Mouse (Mus musculus) cerebellum, adult 8-10 months (tissue): ENCODE data around the gene Tenm3.

Experiments
- DNase-seq: peaks from one replicate; pipeline ENCODE4 v3.0.0; 2022

Gene Tenm3

DNA sequence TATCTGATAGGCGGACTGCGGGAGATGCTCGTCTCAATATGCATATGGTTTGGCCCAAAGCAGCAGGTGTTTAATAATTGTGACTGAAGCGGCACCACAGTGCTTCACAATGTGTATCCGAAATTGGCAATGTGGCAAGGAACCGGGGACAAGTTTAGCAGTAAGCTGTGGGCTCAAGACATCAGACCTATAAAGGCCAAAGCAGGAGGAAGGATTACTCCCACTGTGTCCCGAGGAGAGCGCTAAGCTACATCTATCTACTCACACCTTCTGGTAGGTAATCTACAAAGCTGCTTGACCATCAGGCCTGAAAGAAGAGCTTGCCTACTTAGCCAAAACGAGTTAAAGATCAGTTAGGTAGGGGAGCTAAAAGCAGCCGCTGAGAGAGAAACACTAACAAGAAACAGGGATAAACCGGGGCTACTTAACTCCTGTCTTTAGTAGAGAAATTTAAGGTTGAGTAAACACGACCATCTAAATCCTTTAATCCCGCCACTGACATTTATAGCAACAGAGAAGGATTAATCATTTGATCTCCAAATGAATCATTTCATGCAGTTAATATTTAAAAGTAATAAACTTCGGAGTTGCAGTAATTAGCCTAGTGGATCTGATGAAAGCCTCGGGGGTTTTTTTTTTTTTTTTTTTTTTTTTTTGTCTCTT lies 188.2 kb downstream of the Tenm3 start:
- DNase-seq = no peak

DNA sequence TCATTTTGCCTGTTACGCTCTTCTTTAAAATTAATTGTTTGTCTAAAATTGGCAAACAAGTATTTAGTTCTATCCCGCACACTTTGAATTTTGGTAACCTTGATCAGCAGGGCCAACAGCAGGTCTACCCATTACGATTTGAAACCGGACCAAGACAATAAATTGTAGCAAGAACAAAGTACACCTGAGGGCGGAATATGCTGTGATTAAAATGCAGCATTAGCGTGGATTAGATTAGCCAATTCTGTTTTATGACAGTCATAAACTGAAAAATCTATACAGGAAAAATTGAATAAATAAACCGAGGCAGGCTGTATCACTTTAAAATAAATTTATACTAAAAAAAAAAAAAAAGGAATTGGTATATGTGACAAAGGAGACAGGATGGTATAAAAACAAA lies 193.9 kb downstream of the Tenm3 start:
- no peak for DNase-seq

DNA sequence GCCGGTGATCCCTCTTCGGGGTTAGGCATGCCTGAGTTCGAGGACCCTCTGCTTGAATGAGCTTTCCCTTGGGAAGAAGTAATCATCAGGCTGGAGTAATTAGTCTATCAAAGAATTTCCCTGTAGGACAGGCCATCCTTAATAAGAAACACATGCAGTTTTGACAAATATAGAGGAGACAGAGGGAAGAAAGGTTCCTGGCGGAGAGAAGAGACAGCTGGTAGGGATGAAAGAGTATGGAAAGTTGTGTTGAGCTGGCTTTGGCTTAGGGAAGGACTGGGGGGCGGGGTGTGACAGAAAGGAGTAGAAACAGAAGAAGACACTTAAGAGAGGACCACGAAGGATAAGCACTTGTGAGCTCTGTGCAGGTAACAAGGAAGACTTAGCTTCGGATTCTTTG lies 194.3 kb downstream of the Tenm3 start:
- no peak for DNase-seq

DNA sequence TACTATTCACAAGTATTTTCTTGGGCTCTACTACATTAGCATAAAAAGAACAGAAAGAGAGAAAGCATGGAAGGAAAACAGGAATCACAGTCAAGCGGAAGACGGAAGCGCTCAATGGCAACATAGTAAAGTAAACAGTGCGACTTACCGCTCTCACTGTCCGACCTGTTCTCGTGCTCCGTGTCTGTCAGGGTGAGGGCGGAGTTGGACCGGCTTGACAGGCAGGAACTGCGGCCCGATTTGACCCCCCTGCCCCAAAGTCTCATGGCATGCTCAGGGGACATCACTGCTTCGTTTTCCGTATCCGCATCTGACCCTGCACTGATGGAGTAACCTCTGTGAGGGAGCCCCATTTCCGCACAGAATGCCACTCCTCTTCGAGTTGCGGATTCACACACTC lies 197.6 kb downstream of the Tenm3 start:
- no peak for DNase-seq

DNA sequence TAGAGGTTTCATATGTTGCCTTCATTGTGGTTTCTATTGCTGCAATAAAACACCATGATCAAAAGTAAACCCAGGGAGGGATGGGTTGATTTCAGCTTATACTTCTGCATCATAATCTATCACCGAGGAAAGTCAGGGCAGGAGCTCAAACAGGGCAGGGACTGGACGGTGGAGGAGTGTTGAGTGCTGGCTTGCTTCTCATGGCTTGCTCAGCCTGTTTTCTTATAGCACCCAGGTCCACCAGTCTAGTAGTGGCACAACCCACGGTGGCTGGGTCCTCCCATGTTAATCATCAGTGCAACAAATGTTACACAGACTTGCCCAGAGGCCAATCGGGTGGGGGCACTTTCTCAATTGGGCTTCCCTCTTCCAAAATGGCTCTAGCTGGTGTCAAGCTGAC lies 205.6 kb downstream of the Tenm3 start:
- DNase-seq = no peak

DNA sequence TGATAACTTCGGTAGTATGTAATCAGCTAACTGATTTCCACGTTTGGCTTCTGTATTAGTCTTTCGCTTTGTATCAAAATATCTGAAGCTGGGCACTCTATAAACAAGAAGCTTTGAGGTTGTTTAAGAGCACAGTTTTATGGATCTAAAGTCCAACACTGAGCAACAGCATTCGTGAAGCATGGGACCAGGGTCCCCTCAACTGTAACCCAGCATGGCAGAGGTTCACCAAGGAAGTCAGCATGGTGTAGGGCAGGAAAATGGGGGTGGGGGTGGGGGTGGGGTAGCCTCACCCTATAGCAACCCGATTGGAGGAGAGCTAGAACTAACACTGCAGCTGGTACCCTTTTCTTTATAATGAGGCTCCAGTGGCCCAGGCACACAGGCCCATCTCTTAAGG lies 206.8 kb downstream of the Tenm3 start:
- no peak for DNase-seq

DNA sequence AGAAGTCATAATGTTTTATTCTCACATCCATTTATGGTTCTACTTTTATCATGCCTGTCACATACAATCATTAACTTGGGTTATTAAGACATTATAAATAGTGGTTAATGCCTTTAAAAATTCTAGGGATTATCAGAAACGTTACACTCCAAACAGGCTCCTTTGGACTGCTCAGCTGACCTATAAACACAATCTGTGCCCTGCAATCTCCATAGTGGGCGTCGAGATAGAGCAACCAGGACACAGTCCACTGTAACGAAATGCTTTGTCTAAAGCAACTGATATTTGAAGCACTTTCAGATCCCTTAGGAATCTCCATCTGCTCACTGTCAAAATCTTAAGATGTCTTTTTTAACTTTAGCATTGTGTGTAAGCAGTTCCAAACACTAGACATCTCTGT lies 207.9 kb downstream of the Tenm3 start:
- no peak for DNase-seq

DNA sequence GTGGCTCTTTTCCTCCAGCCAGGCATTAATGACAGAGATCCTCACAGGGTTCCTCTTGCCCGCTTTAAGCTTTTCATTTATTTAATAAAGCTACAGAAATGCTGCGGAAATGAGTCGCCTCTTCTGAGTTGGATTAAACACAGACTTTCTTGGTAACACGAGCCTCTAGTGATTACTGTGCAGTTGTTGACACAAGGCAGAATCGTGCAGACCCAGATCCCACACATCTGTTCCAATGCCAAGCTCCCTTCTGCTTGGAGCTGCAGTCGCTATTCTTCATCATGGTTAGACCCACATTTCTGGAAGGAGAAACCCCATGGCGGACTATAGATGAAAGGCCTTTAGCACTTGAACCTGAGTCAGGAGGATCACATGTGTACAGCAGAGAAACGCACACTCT lies 210.3 kb downstream of the Tenm3 start:
- no peak for DNase-seq

DNA sequence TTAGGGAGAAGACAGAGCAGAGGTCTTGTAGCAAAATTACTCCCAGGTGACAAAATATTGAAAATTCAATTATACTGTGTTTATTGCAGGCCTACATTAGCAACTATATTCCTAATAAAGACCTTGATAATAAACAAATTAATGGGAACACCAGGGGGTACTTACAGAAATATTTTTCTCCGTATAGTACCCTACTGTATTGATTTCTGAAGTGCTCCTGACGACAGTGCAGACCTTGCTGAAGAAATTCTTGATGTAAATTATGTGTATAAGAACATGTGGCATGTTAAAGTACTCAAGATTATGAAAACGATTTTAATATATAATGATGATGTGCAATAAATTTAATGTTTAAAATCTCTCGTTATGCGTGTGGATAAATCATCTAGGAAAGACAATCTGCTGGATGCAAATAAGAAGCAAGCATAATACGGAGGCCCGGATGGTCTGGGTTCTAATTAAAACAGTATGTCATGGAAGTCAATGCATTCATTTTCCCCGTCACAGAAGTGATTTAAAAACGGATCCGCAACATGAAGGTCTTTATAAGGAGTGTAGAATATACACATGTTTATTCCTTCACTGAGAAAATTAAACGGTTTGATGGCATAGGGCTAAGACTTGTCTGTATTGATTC lies 221.1 kb downstream of the Tenm3 start:
- no peak for DNase-seq

DNA sequence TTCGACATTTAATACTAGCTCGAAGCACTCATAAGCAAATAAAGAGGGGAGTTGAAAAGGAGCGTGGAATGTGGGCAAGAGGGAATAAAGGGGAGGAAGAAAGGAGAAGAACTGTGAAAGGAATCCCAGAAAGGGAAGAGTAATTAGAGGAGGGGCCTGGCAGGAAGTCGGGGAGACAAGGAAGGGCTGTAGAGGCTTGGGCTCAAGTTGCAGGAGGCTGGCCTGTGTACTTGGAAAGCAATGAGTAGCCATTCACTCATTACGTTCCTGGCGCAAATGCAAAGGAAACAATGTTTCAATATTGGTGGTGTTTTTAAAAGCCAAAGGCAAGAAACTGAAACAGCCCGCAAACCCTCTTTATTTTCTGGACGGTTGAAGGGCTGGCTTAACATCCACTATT lies 228.7 kb downstream of the Tenm3 start:
- DNase-seq = no peak

DNA sequence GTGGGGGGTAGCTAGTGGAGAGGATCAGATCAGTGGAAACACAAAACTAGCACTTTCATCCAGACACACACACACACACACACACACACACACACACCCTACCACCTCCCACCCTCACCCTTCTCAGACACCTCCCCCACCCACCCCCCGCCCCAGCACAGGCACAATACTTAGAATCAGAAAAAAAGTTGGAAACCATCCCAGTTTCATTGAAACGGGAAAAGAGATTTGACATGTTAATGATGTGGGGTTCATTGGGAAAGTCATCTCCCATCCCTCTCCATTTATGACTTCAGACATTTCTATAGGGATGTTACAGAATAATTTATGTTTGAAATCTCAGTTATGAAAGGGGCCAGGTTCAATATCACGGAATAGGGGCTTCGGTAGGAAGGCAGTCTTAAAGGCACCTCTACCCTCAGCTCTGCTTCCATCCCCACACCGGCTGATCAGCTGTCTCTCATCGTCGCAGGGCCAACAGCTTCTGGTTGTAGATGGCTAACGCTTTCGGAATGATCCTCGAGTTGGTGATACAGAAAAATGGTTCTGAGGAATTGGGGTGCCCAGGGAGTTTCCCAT lies 231.7 kb downstream of the Tenm3 start:
- DNase-seq = no peak

DNA sequence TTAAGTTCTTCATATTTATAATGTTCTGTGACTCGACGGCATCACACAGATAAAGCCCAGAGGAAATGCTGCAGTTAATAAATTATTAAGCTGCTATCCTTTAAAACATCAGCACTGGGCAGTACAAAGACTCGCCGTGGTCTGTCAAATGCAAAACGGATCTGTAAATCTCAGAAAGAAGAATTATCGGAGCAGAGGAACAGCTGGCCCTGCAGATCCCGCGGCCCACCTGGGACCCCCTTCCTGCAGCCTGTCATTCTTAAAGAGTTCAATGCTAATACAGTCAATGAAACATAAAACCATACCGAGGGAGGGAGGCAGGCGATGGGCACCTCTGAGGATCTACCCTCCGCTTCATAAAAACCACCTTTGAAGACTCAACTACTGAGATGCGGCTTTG lies 232.6 kb downstream of the Tenm3 start:
- DNase-seq = no peak

DNA sequence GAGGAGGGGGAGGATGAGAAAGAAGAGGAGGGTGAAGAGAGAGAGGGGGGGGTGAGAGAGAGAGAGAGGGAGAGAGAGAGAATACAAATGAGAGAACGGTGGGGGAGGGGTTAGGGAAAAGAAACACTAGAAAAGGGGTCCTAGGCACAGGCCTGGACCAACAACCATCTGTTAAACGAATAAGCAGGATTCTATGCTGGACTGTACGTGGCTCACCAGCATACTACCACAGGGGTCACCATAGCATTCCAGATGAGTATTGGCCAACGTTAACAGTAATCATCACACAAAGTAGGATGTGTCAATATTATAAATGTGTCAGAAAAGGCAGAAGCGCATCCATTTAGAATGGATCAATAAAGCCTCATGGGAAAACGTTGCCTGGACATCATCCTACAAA lies 233.4 kb downstream of the Tenm3 start:
- no peak for DNase-seq

DNA sequence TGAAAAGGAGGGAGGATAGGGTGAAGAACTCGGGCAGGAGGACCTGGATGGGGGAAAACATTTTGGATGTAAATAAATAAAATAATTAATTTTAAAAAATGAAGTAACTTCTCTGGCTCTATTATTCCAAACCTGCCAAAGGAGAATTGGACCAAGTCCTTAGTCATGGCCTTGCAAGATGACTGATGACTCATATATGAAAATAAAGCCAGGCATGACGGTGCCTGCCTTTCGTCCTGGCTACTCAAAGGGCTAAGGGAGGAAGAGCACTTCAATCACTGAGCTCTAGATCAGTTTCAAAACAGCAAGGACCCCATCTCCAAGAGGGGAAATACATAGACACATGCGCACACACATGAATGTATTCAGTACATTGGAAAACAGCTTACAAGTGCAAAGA lies 234.1 kb downstream of the Tenm3 start:
- no peak for DNase-seq

DNA sequence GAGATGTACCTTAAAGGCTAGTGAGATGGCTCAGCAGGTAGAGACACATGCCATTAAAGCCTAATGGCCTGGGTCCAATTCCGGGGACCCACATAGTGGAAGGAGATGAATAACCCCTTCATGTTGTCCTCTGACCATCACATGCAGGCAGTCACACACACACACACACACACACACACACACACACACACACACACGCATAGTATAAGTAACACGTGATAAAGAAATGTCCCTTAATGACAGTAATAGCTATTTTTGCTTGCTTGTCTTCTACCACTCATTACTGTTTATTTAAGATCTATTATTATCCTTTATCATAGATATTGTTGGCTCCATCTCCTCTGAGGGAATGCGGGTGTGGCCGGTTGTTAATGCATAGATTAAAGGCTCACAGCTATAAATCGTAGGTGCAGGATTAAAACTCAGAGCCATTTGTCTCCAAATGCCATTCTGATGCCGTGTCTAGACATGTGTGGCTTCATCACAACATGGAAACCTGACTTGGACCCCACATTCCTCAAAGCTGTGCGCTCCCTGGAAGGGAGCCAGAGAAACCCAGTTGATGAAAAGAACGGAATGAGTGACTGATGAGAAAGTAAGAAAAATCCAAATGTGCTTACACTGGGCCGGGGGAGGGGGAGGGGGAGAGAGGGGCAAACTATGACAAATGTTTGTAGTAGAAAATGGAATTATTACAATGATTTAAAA lies 239.4 kb downstream of the Tenm3 start:
- DNase-seq = no peak

DNA sequence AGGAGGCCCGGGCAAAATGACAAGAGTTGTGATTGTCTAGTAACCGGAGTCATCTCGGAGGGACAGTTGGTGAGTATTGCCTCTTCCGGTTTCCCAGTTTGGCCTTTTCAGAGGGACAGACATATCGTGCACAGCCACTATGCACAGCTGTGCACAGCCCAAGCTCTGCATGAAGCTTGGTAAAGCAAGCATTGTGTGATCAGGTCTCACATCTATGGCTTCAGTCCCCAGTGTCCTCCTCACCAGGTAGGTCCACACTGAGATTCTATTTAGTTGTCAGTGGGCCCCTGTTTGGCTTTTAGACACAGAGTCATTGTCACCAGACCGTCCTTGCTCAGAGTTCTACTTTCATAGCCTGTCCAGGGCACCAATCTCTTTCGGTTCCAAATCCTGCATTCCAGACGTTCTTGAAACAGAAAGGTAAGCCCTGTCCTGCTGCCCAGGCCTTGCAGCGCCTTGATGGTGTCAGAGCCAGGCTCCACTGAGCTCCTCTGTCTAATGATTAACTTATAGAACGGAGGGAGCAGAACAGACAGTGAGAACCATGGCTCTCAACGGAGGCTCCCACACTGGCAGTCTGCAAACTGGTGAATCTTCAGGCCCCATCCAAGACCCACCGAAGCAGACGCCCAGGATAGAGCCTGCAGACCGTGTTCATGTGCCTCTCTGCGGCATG lies 240.4 kb downstream of the Tenm3 start:
- no peak for DNase-seq

DNA sequence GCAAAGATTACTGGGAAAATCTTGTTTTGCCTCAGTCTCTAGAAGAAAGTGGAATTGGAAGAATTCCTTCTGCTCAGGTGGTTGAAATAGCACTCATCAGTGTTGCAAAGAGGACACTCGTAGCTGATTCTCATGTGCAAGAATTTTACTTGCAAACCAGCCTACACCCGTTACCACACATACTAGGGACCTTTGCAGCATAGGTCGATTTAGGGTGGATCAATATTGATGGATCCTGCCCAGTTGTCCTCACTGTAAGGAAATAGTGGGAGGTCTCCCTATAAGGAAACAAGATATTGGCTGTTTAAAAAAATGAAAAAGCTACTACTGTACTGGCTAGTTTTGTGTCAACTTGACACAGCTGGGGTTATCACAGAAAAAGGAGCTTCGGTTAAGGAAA lies 242.1 kb downstream of the Tenm3 start:
- DNase-seq = no peak

DNA sequence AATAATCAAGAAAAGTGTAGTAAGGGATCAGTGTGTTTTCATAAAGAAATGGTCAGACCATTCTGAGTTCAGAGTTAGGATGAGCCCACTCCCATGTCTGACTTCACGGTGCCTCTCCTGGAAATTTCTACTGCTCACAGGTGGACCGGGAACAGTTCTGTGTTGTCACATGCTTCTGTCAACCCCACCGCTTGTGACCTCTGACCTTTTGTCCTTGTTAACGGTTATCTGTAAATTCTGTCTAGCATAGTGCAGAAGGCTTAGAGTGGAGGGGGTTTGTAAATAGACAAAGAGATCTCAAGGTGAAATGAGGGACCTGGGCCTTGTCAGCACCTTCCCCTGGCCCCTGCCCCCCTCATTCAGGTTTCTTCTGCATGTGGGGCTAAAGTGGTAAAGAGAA lies 244.7 kb downstream of the Tenm3 start:
- DNase-seq = no peak

DNA sequence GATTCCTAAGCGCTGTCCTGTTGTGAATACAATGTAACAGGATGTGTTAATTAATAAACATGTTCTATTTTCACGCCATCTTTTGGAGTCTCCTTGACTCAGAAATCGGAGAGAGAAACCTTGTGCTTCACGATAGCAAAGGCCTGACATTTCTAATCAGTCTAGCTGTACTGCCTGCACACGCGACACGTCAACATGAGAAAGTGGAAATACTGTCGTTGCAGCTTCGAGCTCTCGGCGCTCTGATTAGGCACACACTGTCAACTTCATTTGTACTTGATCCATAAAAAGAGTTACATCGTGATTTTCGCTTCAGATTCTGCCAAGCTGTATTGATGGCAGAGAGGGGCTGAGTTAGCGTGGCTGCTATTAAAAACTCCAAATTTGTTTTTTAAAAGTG lies 247.4 kb downstream of the Tenm3 start:
- DNase-seq = no peak

DNA sequence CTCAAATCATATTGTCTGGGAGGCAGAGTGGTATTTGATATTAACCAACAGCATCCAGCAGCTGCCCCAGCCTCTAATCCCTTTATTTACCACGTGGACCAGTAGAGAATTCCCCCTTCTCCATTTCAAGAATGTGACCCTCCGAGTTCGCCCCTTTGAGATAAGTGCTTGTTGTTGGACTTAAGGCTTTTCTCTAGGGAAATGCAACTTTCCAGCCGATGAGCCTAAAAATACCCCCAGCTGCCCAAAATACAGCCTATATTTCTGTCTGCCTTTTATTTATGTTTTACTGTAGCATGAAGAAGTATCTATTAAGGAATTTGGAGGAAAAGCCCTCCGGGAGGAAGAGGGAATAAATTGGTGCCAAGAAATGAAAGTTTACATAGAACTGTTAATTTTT lies 251.9 kb downstream of the Tenm3 start:
- no peak for DNase-seq

DNA sequence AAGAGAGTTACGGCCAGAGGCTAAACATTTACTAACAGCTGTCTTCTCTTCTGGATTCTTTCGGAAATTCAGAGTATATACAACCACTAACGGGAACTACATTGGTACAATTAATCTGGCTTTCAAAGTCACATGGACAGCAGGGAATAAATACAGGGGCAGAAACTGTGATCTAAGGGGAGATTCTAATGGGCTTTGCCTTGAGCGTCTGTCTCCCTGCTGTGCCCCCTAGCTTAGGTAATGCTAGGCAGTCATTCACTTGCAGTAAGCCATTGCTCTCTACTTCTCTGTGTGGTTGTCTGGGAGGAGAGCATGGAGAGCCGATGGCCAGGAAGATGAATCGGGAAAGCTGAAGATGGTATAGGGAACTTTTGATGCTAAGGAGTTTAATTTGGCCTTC lies 264.0 kb downstream of the Tenm3 start:
- DNase-seq = no peak

DNA sequence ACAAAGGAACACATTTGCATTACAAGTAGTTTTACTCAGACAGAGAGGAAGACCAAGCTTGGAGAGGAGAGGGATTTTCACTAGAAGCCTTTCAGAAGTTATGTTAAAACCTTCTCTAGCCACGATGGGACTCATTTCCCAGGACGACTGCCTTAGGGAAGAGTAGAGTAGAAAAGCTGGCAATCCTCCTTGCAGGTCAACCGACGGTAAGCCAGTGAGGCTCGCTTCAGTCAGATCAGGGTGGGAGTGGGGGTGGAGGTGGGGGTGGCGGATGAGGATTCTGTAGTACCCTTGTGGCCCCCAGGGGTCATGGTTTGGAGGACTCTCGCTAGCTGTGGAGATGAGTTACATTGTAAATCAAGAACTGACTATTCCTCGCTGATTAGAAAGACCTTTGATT lies 264.6 kb downstream of the Tenm3 start:
- no peak for DNase-seq

DNA sequence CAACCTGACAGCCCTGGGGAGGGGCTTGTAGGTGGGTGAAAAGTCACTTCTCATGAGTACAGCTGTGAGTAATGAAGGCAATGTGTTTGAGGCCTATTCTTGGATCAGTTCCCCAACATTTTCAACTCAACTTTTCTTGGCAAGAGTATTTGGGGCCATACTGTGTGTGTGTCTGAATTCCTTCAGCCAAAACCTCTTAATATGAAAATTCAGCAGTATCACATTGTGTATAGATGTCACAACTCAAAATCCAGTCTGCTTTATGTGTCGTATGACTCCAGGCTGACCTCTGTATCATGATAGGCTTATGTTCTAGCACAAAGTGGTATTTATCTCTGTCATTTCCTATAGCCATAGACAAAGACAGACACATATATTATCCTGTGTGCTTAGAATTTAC lies 270.8 kb downstream of the Tenm3 start:
- no peak for DNase-seq

DNA sequence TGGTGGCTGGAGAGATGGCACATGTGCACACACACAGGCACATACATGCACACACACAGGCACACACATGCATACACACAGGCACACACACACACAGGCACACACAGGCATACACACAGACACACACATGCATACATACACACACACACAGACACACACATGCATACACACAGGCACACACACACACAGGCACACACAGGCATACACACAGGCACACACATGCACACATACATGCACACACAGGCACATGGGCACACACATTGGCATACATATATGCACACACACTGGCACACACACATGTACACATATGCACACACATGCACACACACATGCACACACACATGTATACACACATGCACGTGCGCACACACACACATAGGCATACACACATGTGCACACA lies 271.4 kb downstream of the Tenm3 start:
- no peak for DNase-seq
